Mouse (Mus musculus): ENCODE data around the gene 4930404H24Rik. TPM values are rescaled to one million over a fixed set of nuclear protein-coding genes. Genes with fewer than 3 reads are reported as not detected.
"Not testable (repeated sequence)": the region's sequence is repeated elsewhere in the genome, so short reads cannot be mapped to it uniquely, and the experiment has no call there.

Gene 4930404H24Rik
- total RNA-seq, 2 experiments from 2014 or later = not detected

GRCm38 (mm10) chr2:153475114-153476112, 17.2 kb upstream of the 4930404H24Rik start:
- peak; percentile 42 for DNase-seq
- intact Hi-C loops (cut with DNase I) = loop anchor here (5.0 kb wide), 1 partner anchor 112 kb away; no protein-coding TSS in a partner anchor

GRCm38 (mm10) chr2:153478583-153478982, 14.0 kb upstream of the 4930404H24Rik start:
- intact Hi-C loops (cut with DNase I) = loop anchor here (5.0 kb wide), 1 partner anchor 109 kb away; no protein-coding TSS in a partner anchor
- DNase-seq = peak; percentile 78

GRCm38 (mm10) chr2:153479486-153479885, 13.1 kb upstream of the 4930404H24Rik start:
- no peak for DNase-seq
- intact Hi-C loops (cut with DNase I) = loop anchor here (5.0 kb wide), 1 partner anchor 108 kb away; no protein-coding TSS in a partner anchor

- intact Hi-C loops (cut with DNase I) = no loop called here
These were observed 11.3 kb upstream of the 4930404H24Rik start for GRCm38 (mm10) chr2:153481108-153481860.

GRCm38 (mm10) chr2:153481861-153482120, 10.8 kb upstream of the 4930404H24Rik start:
- intact Hi-C loops (cut with DNase I) = no loop called here

More at GRCm38 (mm10) chr2:153481108-153481860, 11.3 kb upstream of the 4930404H24Rik start:
- peak; percentile 54 for DNase-seq

GRCm38 (mm10) chr2:153483118-153483983, 9.2 kb upstream of the 4930404H24Rik start:
- peak; percentile 95 for DNase-seq
- intact Hi-C loops (cut with DNase I) = no loop called here

More at GRCm38 (mm10) chr2:153481861-153482120, 10.8 kb upstream of the 4930404H24Rik start:
- no peak for DNase-seq

GRCm38 (mm10) chr2:153484071-153484470, 8.5 kb upstream of the 4930404H24Rik start:
- intact Hi-C loops (cut with DNase I) = no loop called here

GRCm38 (mm10) chr2:153490116-153490515, 2.5 kb upstream of the 4930404H24Rik start:
- intact Hi-C loops (cut with DNase I) = no loop called here
- no peak for DNase-seq

More at GRCm38 (mm10) chr2:153484071-153484470, 8.5 kb upstream of the 4930404H24Rik start:
- DNase-seq = no peak

GRCm38 (mm10) chr2:153490940-153491339, 1.6 kb upstream of the 4930404H24Rik start:
- DNase-seq = no peak
- intact Hi-C loops (cut with DNase I) = no loop called here

GRCm38 (mm10) chr2:153491512-153492178, 945 bp upstream of the 4930404H24Rik start:
- intact Hi-C loops (cut with DNase I) = no loop called here
- peak; percentile 70 for DNase-seq

- intact Hi-C loops (cut with DNase I) = no loop called here
- no peak for DNase-seq
These were observed 442 bp upstream of the 4930404H24Rik start for GRCm38 (mm10) chr2:153492179-153492517.

- DNase-seq = no peak
- intact Hi-C loops (cut with DNase I) = no loop called here
These were observed 772 bp downstream of the 4930404H24Rik start for GRCm38 (mm10) chr2:153493393-153493731.

GRCm38 (mm10) chr2:153493781-153494292, 1.2 kb downstream of the 4930404H24Rik start:
- DNase-seq = no peak
- intact Hi-C loops (cut with DNase I) = no loop called here

- peak; percentile 77 for DNase-seq
- intact Hi-C loops (cut with DNase I) = no loop called here
These were observed 1.8 kb downstream of the 4930404H24Rik start for GRCm38 (mm10) chr2:153494293-153494811.

- intact Hi-C loops (cut with DNase I); DNase-seq: not testable (repeated sequence)
These were observed 2.8 kb downstream of the 4930404H24Rik start for GRCm38 (mm10) chr2:153495391-153495790.

GRCm38 (mm10) chr2:153495818-153496217, 3.2 kb downstream of the 4930404H24Rik start:
- no peak for DNase-seq
- intact Hi-C loops (cut with DNase I) = no loop called here

- intact Hi-C loops (cut with DNase I) = no loop called here
These were observed 3.7 kb downstream of the 4930404H24Rik start for GRCm38 (mm10) chr2:153496301-153496700.

GRCm38 (mm10) chr2:153496898-153497297, 4.3 kb downstream of the 4930404H24Rik start:
- intact Hi-C loops (cut with DNase I) = no loop called here
- peak; percentile 90 for DNase-seq

More at GRCm38 (mm10) chr2:153496301-153496700, 3.7 kb downstream of the 4930404H24Rik start:
- no peak for DNase-seq

- intact Hi-C loops (cut with DNase I) = no loop called here
These were observed 6.6 kb downstream of the 4930404H24Rik start for GRCm38 (mm10) chr2:153499154-153499553.

More at GRCm38 (mm10) chr2:153499154-153499553, 6.6 kb downstream of the 4930404H24Rik start:
- DNase-seq = no peak
